Mouse (Mus musculus) yolk sac, embryonic 10.5 days (tissue): ENCODE measurements at regions not wholly inside any gene's neighbourhood (a gene's known extent, or its start where the extent isn't known, plus 50 kb on each side); places are given as distances from the start of the nearest gene placed in this dataset.
A peak's percentile ranks its signal among the peaks of the same experiment; 100 is the strongest.

Source experiments
- DNase-seq: peaks from one replicate; pipeline ENCODE4 v3.0.0-alpha.2; 2017; ENCODE audit warnings: low spot score

DNA sequence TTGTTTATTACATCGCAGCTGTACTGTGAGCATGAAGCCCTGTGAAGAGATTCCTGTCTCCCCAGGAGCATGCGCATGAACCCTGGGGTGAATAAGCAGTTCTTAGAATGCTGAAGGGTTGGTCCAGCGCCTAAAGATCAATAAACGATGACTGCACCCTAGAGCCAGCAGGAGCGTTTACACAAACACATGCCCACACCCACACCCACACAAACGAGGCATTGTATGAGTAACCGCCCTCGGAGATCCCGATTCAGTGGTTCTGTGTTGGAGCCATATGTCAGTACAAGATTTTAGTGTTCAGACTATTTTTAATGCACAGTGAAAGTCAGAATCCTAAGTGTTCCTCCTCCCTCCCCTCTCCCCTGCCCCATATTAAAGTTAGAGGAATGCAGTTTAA is 57.3 kb downstream of the Edn1 start:
- DNase-seq: no peak

DNA sequence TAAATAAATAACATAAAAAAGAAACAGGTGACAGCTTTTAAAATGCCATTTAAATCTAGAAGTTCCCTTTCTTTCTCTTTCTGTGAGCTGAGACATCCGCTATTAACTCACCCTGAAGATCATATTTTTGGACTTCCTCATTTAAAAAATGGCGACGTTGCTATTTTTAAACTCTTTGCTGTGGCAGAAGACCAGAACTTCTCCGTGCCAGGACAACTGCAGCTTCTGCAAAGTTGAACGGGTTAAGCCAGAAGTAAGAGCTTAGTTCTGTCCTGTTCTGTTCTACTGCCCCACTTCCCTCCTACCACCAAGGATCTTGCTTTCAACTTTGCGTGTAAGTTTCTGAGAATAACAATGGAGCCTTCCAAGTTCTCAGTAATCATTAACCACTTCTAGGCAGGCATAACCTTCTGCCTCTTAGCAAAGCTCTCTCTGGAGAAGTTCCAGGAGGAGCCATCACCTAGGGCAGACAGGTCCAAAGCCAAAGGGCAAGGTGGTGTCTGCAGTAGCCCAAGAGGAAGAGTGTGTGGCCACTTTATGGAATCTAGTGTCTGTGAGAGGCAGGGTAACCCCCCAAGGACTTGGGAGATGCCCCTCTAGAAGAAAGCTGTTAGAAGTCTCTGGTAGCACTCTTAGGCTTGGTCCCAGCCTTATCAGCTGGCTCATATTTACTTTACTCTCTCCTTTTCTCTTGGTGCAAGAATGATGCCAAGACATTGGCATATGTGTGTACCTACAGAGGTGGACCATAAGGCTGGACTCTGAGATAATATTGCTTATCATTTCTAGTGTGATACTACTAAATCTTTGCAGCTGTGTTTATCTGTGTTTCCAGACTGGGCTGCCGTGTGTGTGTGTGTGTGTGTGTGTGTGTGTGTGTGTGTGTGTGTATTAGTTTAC is 66.6 kb downstream of the Edn1 start:
- DNase-seq: peak; percentile 63

DNA sequence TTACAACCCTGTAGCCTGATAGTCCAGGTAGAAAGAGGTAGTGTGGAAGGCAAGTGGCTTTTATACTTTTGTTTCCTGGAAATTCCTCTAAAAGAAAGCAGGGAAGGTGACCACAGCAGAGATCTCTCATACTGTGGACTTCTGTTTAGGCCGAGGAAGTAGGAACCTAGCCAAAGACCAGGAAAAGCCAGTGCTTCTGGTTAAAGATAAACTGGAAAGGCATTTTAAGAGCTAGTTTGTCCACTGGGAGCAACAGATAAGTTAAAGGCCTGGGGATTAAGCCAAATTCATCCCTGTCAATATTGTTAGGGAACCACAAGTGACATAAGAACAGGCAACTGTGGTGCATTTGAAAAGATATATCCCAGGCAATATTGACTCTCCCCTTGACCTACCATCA is 68.5 kb downstream of the Edn1 start:
- peak; percentile 28 for DNase-seq

DNA sequence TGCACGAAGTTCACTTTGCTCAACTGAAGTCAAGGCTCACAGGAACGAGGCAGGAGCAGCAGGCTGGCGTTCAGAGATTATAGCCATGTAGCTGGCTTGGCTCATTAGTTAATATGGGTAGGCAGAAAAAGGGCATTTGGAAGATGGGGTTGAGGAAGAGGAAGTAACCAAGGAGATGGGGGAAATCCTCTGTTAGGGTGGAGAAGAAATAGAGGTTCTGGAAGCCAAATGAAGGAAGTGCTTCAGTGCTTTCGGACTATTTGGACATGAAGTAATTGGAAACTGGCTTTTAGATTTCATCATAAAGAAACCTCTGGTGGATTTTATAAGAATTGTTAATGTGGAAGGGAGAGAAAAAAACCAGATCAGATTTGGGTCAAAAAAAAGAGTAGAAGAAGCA is 70.9 kb downstream of the Edn1 start:
- no peak for DNase-seq

DNA sequence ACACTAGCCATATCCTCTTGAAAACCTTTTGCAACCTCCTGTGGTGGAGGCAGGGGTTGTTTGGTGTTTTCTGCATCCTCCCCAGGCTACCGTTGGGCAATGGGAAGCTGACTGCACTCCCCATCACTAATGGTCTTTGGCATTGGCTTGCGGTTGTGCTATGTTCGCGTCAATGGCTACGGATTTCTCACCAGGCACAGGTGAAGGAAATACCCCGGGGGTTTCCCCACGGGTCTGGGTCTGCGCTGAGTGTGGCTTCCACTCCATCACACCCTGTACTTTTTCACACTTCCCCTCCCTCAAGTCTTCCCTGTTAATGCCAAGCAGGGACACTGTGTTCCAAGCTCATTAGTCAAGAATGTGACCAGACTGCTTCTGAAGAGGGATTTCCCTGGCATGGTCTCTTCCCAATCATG is 72.9 kb downstream of the Edn1 start:
- no peak for DNase-seq

DNA sequence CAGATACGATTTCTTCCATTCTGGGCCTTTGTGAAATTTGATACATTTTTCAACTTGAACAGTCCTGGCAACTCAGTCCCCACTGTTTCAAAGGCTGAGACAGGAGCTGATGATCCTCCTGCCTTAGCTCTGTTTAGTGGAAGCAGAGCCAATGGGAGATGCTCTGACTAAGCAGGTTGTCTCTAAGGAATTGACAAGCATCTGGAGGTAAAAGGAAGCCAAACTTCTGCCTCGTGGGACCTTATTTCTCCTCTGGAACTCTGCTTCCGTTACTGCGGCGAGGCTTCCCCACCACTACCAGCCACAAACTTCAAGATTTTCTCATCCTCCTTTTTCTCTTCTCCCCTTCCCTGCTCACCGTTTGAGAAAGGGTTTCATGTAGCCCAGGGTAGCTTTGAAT is 78.4 kb downstream of the Edn1 start:
- no peak for DNase-seq

DNA sequence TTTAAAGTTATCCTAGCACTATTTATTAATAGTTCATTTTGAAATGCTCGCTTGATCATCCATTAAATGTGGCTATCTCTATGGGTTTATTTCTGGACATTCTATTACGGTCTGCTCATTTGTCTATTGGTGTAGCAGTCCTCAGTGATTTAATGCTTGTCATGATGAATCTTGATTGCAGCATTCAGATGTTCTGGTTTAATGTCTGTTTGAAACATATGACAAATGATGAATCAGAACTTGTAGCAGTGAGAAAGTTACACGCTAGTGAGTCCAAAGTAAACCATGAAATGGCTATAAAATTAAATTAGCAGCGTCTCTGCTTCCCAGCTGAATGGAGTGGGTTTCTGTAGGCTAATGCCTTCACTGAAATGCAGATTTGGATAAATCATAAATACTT is 81.8 kb downstream of the Edn1 start:
- no peak for DNase-seq

DNA sequence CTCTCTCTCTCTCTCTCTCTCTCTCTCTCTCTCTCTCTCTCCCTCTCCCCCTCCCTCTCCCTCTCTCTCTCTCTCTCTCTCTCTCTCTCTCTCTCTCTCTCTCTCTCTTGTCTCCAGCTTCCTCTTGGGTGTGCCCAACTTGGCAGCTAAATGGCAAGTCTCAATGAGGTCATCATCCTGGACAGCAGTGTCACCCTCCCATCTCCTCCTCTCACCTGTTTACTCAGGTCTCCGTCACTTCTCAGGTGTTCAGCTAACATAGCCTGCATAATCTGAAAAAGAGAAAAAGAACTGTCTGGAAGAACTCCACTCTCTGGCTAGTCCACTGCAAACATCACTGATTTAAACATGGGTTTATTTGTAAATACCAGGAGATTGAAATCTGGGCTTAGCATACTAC is 89.1 kb downstream of the Edn1 start:
- DNase-seq: no peak

DNA sequence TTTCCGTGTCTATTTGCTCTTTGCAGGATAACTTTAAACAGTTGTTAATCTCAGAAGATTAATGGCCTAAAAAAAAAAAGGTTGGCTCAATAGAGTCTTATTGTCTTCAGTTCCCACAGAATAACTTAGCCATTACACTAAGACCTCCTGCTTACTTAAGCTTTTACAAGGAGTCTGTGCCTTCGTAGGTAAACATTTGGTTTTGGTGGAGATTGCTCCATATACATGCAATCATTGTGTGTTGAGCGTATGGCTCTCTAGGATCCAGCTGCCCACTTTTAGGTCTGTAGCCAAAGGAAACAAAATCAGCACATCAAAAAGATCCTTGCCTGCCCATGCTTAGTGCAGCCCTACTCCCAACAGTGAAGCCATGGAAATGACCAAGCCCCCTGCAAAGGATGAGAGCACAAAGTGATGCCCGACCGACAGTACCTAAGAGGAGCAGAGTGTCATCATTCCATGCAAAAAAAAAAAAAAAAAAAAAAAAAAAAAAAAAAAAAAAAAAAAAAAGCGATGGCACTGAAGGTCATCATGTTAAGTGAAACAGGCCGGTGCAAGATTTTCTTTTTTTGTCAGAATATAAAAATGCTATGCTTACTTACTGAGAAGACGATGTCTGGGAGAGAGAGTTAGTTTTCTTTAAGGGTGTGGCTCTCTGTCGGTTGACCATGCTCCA is 90.2 kb downstream of the Edn1 start:
- DNase-seq: no peak

DNA sequence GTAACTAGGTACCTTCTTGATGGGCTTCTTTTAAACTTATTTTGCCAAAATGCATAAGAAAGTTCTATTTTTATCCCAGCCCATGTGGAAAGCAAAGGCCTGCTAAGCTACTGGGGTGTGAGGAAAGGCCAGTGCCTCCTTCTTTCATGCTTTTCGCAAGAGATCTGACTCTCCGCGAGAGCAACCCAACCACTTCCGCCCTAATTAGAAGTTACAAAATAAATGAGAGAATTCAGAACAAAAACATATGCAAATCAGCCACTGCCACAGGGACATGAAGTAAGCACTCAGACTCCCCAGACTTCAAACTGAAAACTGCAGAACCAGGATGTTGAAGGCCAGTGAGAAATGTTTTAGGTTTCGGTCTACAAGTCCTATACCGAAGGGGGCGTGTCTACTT is 91.4 kb downstream of the Edn1 start:
- no peak for DNase-seq

DNA sequence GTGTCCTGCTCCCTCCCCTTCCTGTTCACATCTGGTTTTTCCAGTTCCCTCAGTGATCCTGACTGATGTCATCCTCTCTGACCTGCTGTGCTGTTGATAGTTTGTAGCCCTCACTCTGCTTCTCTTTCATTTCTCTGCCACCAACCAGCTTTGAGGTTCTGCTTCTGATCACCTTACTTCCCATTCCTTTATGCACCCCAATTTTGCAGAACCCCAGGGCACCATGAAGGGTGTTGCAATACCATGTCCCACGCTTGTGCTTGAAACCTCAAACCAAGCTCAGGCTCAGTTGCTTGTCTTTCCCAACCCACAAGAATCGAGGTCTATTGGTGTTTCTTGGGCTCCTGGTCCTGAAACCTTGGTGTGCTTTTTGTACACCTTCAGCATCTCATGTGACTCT is 93.3 kb downstream of the Edn1 start:
- DNase-seq: no peak

DNA sequence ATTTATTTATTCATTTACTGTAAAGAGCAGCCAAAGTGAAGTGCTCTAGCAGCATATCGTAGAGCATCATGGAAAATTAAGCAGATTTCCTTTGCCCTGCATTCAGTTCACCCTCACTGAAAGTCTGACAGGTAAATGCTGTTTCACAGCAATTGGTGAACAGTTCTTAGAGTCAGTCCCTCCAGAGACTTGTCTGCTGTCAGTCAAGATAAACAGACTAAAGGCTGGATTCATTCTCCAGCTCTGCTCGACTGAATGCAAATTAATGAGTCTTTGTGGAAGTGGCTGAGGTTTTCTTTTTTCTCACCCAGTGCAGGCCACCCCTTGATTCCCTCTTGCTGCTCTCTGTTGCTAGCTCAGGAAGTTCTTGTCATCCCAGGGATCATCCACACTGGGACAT is 100.2 kb downstream of the Edn1 start:
- DNase-seq: no peak

DNA sequence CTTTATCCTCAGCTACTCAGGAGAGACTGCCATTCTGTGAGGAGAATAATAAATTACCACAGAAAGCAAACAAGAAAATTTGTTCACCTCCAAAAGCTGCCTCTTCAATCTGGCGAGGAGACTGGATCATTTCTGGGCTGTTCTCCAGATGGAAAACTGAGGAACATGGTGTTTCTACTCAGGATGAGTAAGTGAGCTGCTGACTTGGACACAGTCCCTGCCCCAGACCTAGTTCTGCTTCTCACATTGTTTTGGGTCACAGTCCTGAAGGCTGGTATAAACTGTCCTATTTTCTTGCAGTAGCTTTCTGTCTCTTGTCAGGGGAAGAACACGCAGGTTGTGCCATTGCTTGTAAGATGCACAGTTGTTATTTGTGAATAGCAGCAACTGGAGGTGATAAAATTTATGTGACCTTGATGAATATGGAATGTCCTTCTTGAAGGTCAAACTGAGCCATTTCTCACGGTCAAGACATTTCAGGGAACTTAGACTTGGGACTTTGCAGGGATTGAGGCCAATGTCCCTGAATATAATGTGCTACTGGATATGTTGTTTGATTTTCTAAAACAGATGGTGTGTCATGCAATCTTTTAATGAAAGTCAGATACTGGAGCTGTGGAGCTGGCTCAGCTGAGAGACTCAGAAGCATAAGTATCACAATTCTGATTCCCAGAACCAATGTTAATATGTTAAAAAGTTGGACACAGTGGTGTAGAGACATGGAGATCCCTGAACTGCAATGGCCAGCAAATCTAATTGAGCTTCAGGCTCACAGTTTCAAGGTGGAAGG is 102.2 kb downstream of the Edn1 start:
- DNase-seq: no peak

DNA sequence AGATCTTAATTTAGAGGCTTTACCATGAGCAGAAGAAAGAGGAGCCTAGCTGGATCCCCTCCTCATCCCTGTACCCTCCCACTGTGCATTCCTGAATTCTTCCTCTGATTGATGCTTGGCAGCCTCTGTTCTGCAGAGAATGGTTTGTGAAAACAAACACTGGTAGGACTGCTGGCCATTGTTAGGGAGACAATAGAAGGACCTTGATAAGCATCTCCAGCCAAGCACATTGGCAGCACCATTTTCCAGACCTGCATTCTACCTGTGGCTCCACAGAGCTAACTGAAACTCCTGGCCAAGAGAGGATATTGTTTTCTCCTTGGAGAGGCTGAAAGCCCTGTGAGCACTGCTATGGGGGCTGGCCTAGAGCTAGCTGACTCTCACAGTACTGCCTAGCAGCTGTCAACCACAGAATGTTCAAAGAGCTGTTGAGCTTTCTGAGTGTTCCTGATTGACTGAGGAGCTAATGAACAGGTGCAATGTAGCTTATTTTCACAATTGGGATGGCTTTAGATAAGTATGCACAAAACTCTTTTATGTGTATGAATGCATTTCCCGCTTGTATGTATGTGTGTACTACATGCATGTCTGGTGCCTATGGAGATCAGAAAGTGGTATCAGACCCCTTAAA is 111.5 kb downstream of the Edn1 start:
- DNase-seq: no peak

DNA sequence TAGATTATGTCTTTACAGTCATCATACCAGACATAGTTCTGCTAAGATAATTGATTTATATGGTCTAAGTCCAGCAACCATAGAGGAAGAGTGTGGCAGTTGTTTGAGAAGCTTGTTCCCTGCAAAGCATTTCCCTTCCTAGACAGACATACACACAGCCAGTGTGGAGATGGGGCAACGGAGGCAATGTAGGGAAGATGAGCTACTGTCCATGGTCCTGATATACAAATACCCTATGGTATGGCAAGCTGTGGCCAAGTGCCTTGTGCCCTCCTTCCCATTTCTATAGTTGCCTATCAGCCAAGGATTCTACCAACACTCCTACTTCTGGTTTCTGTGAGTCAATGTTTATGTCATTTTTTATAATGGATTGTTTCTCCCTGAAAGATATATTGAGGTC is 145.6 kb downstream of the Edn1 start:
- DNase-seq: peak; percentile 6

DNA sequence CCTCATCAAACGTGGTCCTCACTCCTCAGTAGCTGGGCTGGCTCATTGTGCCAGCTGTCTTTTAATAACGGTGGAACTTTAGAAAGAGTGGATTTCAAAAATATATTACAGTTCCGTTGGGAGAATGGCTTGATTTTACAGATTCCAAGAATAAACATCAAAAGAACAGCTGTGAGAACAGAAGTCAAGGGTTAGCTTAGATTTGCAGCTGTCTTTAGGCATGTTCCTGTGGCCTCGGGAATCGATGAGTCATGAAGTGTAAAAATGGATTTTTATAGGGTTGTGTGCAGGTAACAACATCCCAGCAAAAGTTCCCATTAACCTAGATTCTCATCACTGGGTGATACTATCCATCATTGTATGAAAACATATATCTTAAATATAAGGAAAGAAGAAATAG is 152.4 kb downstream of the Edn1 start:
- DNase-seq: no peak

DNA sequence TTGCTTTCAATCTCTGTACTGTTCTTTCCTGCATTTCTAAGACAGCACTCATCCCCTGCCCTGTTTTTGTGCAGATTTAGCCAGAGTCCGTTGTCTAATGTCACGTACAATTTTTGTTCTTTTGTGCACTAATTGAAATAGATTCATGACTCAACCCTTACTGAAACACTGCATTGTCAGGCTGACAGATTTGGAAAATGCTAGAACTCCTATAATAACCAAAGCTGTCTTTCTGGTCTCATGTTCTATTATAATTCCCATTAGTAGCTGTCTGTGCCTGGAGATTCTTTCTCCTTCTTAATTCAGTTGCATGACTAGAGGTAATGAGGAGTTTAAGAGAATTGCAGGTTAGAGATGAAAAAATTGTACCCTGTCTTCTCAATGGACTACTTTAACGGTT is 158.6 kb downstream of the Edn1 start:
- DNase-seq: no peak

DNA sequence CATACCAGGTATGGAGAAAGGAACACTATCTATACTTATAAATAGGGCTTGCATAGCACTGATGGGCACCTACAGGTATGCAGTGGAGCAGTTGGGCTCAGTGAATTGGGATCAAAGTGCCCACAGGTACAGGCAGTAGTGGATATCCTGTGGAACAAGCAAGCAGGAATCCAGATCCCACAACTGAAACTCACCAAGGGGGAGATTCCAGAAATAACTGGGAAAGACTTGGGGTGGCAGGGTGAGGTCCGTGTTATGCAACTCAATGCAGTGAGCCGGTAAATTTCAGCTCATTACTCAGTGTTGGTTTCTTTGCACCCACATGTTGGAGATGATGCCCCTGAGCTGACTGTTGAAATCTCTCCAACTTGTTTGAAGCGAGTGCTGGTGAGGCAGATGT is 177.5 kb downstream of the Edn1 start:
- DNase-seq: no peak

DNA sequence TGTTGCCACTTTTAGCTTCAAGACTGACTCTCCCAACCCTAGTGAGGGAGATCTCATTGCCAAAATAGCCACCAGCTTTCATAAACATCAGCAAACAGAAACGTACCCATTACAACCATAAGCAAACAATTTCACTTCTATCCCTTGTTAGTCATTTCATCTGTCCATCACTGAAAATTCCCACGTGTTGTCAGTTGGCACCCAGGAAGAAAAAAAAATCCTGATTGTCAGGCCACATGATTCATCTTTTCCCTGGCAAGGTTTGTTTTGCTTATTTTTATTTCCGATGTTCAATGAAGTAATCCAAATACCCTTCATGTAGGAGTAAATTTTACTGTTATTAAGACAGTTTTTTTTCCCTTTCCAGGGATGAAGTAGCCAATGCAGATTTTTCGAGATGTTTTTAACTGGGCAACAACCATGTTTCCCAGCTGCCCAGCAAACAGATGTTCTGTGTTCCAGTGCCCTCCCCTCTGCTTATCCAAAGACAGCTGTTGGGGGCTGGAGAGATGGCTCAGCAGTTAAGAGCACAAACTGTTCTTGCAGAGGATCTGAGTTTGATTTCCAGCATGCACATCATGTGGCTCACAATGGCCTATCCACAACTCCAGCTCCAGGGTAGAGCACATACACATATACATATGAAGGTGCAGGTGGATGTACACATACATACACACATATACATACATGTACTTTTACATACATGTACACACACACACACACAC is 189.3 kb upstream of the Phactr1 start:
- no peak for DNase-seq

DNA sequence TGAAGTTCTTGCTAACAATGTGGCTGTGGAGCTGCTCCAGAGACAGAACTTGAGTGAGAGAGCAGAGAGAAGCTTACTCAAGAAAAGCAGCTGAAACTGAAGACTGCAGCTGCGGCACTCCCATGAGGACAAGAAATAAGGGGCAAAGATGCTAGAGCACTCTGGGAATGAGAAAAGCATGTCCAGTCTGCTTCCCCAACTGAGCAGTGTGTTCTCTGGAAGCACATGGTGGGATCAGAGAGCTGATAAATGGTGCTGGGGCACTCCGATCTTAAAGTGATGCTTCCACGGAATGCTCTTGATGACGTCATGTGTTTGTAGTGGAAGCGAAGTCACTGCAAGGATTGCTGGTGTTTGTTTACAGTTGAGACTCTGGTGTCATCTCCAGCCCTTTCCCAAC is 186.1 kb upstream of the Phactr1 start:
- DNase-seq: no peak

DNA sequence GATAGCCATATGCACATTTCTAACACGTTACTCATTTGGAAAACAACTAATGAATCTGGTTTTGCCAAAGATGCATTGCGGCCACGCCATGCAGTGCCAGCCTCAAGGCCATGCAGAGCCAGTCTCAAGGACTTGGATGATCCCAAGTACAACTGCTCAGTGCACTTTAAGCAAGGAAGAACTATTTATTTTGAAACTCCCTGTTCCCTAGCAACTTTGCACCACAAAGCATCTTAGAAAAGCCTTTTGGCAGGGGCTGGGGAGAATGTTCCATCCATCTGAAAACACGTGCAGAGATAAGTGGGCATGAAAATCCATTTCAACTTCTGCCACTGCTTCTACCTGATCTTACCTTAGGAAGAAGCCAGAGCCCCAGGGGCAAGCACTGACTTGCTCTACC is 182.1 kb upstream of the Phactr1 start:
- no peak for DNase-seq

DNA sequence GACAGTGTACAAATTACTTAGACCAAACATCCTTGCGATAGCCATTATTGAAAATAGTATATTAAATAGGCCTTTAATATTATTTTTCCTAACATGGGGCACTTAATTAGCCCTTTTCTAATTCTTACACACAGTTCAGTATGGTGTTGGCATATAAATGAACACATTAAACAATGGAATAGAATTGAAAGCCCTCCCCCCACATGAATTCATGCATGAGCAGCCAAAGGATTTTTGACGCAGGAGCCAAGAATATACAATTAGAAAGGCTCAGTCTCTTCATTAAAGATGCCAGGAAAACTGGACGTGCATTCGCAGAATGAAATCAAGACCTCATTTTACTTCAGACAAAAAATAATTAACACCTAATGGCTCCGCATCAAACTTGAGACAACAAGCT is 172.9 kb upstream of the Phactr1 start:
- DNase-seq: no peak
